Mouse (Mus musculus): ENCODE data around the gene Rae1. TPM values are rescaled to one million over a fixed set of nuclear protein-coding genes. Genes with fewer than 3 reads are reported as not detected.
A peak's percentile ranks its signal among the peaks of the same experiment; 100 is the strongest.

Rae1 gene
- polyA plus RNA-seq, 1 experiment from 2014 or later: 118 TPM

DNA sequence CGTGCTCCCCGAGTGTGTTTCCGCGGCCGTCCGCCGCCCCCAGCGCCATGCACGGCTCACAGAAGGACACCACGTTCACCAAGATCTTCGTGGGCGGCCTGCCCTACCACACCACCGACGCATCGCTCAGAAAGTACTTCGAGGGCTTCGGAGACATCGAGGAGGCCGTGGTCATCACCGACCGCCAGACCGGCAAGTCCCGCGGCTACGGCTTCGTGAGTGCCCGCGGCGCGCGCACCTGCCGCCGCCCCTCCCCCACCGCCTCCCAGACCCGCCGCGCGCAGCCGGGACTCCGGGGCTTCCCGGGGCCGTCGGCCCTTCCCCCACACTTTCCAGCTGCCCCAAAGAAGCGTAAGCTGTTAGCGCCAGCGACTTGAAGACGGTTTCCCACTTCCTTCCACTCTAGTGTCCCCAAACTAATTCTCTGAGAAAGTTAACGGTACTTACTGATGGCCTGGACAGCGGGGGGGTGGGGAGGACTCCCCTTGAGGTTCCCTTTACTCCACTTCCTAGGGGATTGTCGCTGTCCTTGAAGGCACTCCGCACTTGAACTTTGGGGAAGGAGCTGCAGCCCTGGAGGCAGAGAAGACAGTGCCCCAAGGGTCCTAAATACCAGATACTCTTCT is 22.3 kb downstream of the Rae1 start:
- WGBS: 0% methylated on average over 47 of the region's 51 CpGs
- peak overlapping the region; percentile 66 for H3K27ac ChIP-seq (ENCODE audit: low read depth, low read length)
- H3K4me3 ChIP-seq (ENCODE audit: low read depth, low read length): peak overlapping the region; percentile 73
- peaks cover 28% of the 10 kb centered on the region for H3K4me1 ChIP-seq (ENCODE audit: control insufficient read depth, insufficient read depth, low read length)
- ATAC-seq (ENCODE audit: low read depth): peak; percentile 49
- H3K27me3 ChIP-seq (ENCODE audit: control insufficient read depth, insufficient read depth, low read length): no peaks in the 10 kb centered on the region
- H3K9me3 ChIP-seq (ENCODE audit: control insufficient read depth, low read length): no peaks in the 10 kb centered on the region
- H3K9ac ChIP-seq (replicated peaks; ENCODE audit: low read depth, low read length): peak overlapping the region; percentile 76
- H3K36me3 ChIP-seq (ENCODE audit: control insufficient read depth, insufficient read depth, low read length): 0 out of 2 replicates have a peak, but pooled peaks cover 4% of the 10 kb centered on the region
- peak overlapping the region; percentile 91 for H3K4me2 ChIP-seq (ENCODE audit: low read depth, low read length)

DNA sequence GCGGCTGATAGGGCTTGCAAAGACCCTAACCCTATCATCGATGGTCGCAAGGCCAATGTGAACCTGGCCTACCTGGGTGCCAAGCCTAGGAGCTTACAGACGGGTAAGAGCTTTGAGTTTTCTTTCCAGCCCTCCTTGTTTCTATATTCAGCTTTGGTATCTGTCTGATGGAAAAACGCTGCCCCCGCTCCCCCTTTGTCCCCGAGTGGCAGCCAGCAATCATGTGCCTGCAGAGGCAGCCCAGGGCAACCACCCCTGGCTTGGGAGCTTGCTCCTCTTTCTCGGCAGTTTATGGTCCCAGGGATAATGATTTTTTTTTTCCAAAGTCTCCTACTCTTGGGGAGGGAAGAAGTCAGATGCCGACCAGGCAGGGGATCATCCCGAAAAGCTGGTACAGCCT is 22.9 kb downstream of the Rae1 start:
- Histone ChIP-seq H3K9me3 (ENCODE audit: control insufficient read depth, low read length) (no peaks in the 10 kb centered on the region), H3K27ac (ENCODE audit: low read depth, low read length) (no peak overlapping the region), H3K4me3 (ENCODE audit: low read depth, low read length) (peak overlapping the region; percentile 73), H3K27me3 (ENCODE audit: control insufficient read depth, insufficient read depth, low read length) (no peaks in the 10 kb centered on the region), H3K4me2 (ENCODE audit: low read depth, low read length) (peak overlapping the region; percentile 91), H3K4me1 (ENCODE audit: control insufficient read depth, insufficient read depth, low read length) (peaks cover 28% of the 10 kb centered on the region), H3K36me3 (ENCODE audit: control insufficient read depth, insufficient read depth, low read length) (0 out of 2 replicates have a peak, but pooled peaks cover 4% of the 10 kb centered on the region), H3K9ac (replicated peaks; ENCODE audit: low read depth, low read length) (peak overlapping the region; percentile 76)
- ATAC-seq (ENCODE audit: low read depth): no peak
- 18% methylated on average over 10 of the region's 10 CpGs for WGBS

DNA sequence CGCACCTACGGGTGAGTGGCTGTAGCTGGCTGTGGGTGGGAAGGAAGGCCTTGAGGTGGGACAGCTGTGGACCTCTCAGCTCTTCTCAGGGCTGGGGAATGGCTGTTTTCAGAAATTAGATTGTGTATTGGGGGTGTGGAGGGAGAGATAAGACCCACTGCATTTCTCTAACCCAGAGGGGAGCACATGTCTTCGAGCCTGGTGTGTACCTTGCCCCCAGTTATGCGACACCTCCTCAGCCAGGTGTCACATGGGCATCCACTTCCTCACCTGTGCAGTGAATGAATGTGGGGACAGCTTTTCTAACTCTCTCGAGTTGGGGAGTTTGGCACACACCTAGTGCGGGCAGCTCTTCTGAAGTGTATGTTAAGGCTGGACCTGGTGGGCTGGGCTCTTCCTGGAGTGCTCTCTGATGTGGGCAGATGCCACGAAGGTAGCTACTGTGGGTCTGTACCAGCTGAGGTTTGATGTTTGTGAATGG is 23.5 kb downstream of the Rae1 start:
- no peaks in the 10 kb centered on the region for H3K9me3 ChIP-seq (ENCODE audit: control insufficient read depth, low read length)
- H3K27ac ChIP-seq (ENCODE audit: low read depth, low read length): no peak overlapping the region
- H3K9ac ChIP-seq (replicated peaks; ENCODE audit: low read depth, low read length): no peak overlapping the region
- peaks cover 31% of the 10 kb centered on the region for H3K4me1 ChIP-seq (ENCODE audit: control insufficient read depth, insufficient read depth, low read length)
- 90% methylated on average over 7 of the region's 7 CpGs for WGBS
- H3K4me2 ChIP-seq (ENCODE audit: low read depth, low read length): peak overlapping the region; percentile 91
- H3K27me3 ChIP-seq (ENCODE audit: control insufficient read depth, insufficient read depth, low read length): no peaks in the 10 kb centered on the region
- H3K4me3 ChIP-seq (ENCODE audit: low read depth, low read length): no peak overlapping the region
- no peak for ATAC-seq (ENCODE audit: low read depth)
- H3K36me3 ChIP-seq (ENCODE audit: control insufficient read depth, insufficient read depth, low read length): 0 out of 2 replicates have a peak, but pooled peaks cover 4% of the 10 kb centered on the region

DNA sequence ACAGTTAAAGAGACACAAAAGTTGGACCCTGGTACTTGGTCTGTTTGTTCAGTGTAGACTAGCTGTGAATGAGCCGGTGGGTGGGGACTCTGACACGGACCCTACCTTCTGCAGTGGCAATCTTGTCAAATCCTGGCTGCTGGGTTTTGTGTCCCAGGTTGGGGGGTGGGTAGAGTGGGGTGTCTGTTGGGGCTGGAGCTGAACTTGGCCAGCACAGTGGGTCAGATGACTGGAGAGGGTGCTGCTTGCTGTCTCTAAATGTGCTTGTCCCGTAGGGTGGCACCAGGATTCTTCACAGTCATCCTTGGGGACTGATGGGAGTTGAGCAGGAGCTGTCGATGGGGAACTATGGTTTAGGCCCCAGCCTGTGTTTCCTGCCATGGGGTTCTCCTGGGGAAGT is 24.0 kb downstream of the Rae1 start:
- Histone ChIP-seq H3K27me3 (ENCODE audit: control insufficient read depth, insufficient read depth, low read length) (no peaks in the 10 kb centered on the region), H3K4me1 (ENCODE audit: control insufficient read depth, insufficient read depth, low read length) (peaks cover 32% of the 10 kb centered on the region), H3K4me3 (ENCODE audit: low read depth, low read length) (no peak overlapping the region), H3K9ac (replicated peaks; ENCODE audit: low read depth, low read length) (no peak overlapping the region), H3K36me3 (ENCODE audit: control insufficient read depth, insufficient read depth, low read length) (0 out of 2 replicates have a peak, but pooled peaks cover 4% of the 10 kb centered on the region), H3K27ac (ENCODE audit: low read depth, low read length) (no peak overlapping the region), H3K9me3 (ENCODE audit: control insufficient read depth, low read length) (no peaks in the 10 kb centered on the region), H3K4me2 (ENCODE audit: low read depth, low read length) (0 out of 2 replicates have a peak overlapping the region, but pooled peaks have one; percentile 91)
- 83% methylated on average over 4 of the region's 4 CpGs for WGBS
- no peak for ATAC-seq (ENCODE audit: low read depth)

DNA sequence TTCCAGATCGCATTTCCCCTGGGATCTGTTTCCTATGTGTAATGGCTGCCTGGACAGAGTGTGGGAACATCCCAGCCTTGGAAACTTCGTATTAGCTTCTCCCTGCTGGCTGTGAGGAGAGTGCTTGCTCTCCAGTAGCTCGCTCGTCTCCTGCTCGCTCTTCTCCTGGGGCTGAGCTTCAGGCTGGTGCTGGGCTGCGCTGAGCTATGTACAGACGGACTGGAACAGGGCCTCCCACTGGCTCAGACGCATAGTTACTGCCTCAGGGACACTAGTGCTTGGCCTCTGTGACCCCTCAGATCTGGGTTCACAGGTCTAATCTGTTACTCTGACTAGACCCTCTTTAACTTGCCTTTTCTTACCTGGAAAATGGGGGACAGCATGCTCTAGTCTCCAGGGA is 24.5 kb downstream of the Rae1 start:
- no peak overlapping the region for H3K9ac ChIP-seq (replicated peaks; ENCODE audit: low read depth, low read length)
- no peak overlapping the region for H3K4me3 ChIP-seq (ENCODE audit: low read depth, low read length)
- H3K4me1 ChIP-seq (ENCODE audit: control insufficient read depth, insufficient read depth, low read length): peaks cover 31% of the 10 kb centered on the region
- peaks cover 7% of the 10 kb centered on the region; the same call in 1 of the 2 replicates for H3K36me3 ChIP-seq (ENCODE audit: control insufficient read depth, insufficient read depth, low read length)
- no peaks in the 10 kb centered on the region for H3K9me3 ChIP-seq (ENCODE audit: control insufficient read depth, low read length)
- H3K27me3 ChIP-seq (ENCODE audit: control insufficient read depth, insufficient read depth, low read length): no peaks in the 10 kb centered on the region
- no peak for ATAC-seq (ENCODE audit: low read depth)
- H3K27ac ChIP-seq (ENCODE audit: low read depth, low read length): no peak overlapping the region
- no peak overlapping the region for H3K4me2 ChIP-seq (ENCODE audit: low read depth, low read length)
- 78% methylated on average over 8 of the region's 8 CpGs for WGBS

DNA sequence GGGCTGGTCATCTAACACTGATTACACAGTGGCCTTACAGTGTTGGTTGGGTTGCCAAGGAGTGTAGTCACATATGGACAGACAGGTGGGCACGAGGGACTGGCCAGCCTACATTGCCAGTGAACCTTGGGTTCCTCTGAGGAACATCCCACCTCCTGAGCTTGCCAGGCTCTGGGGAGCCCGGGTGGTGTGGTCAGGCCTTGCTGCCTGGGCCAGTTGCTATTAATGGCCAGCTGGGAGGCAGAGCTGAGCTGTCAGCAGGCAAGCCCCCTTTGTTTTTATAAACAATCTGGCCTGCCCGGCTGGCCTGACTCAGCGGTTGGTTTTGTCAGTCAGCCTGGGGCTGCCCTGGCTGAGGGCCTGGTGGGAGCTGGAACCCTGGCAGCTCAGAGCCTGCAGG is 25.0 kb downstream of the Rae1 start:
- Histone ChIP-seq H3K9ac (replicated peaks; ENCODE audit: low read depth, low read length) (no peak overlapping the region), H3K36me3 (ENCODE audit: control insufficient read depth, insufficient read depth, low read length) (peaks cover 7% of the 10 kb centered on the region; the same call in 1 of the 2 replicates), H3K27ac (ENCODE audit: low read depth, low read length) (no peak overlapping the region), H3K4me3 (ENCODE audit: low read depth, low read length) (no peak overlapping the region), H3K27me3 (ENCODE audit: control insufficient read depth, insufficient read depth, low read length) (no peaks in the 10 kb centered on the region), H3K4me2 (ENCODE audit: low read depth, low read length) (no peak overlapping the region), H3K9me3 (ENCODE audit: control insufficient read depth, low read length) (no peaks in the 10 kb centered on the region), H3K4me1 (ENCODE audit: control insufficient read depth, insufficient read depth, low read length) (peaks cover 28% of the 10 kb centered on the region)
- WGBS: 19% methylated on average over 4 of the region's 4 CpGs
- no peak for ATAC-seq (ENCODE audit: low read depth)

DNA sequence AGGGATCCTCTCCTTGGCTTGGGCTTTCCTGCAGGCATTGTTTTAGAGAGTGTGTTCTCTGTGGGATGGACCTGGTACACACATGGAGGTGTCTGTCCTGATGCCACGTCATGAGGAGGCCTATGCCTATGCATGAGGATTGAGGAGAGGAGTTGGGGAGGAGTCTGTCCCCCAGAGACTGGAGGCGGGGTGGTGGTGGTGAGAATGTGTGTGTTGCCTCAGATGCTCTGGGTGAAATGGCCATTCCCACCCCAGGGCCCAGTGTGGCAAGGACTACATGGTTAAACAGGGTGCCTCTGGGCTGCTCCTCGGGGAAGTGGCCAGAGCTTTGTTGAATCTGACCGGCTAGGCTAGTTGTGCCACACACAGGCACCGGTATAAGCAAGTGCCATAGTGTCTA is 26.4 kb downstream of the Rae1 start:
- no peak for ATAC-seq (ENCODE audit: low read depth)
- no peak overlapping the region for H3K9ac ChIP-seq (replicated peaks; ENCODE audit: low read depth, low read length)
- H3K36me3 ChIP-seq (ENCODE audit: control insufficient read depth, insufficient read depth, low read length): peaks cover 7% of the 10 kb centered on the region
- no peaks in the 10 kb centered on the region for H3K9me3 ChIP-seq (ENCODE audit: control insufficient read depth, low read length)
- no peak overlapping the region for H3K27ac ChIP-seq (ENCODE audit: low read depth, low read length)
- 81% methylated on average over 5 of the region's 5 CpGs for whole genome bisulfite sequencing
- no peak overlapping the region for H3K4me2 ChIP-seq (ENCODE audit: low read depth, low read length)
- H3K4me1 ChIP-seq (ENCODE audit: control insufficient read depth, insufficient read depth, low read length): peaks cover 28% of the 10 kb centered on the region
- H3K4me3 ChIP-seq (ENCODE audit: low read depth, low read length): no peak overlapping the region
- no peaks in the 10 kb centered on the region for H3K27me3 ChIP-seq (ENCODE audit: control insufficient read depth, insufficient read depth, low read length)

DNA sequence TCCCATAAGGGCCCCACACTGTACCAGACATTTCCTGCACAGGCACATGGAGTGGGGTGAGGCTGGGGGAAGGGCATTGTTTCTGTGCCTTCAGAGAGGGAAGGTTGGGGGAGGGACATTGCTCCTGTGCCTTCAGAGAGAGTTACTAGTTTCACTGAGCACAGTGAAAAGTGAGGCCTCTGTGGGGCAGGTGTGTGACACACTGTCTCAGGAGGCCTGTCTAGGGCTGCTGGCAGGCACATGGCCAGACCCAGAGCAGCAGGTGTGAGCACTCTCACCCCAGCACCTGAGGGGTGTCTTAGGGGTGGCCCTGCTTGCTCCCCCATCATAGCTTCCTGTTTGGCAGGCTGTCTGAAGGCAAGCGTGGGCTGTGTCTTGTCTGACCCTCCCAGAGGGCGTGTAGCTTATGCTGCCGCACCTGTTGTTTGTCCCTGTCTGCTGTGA is 26.8 kb downstream of the Rae1 start:
- WGBS: 90% methylated on average over 3 of the region's 3 CpGs
- no peak overlapping the region for H3K27ac ChIP-seq (ENCODE audit: low read depth, low read length)
- H3K4me2 ChIP-seq (ENCODE audit: low read depth, low read length): no peak overlapping the region
- ATAC-seq (ENCODE audit: low read depth): no peak
- peaks cover 28% of the 10 kb centered on the region for H3K4me1 ChIP-seq (ENCODE audit: control insufficient read depth, insufficient read depth, low read length)
- H3K27me3 ChIP-seq (ENCODE audit: control insufficient read depth, insufficient read depth, low read length): no peaks in the 10 kb centered on the region
- H3K4me3 ChIP-seq (ENCODE audit: low read depth, low read length): no peak overlapping the region
- H3K9me3 ChIP-seq (ENCODE audit: control insufficient read depth, low read length): no peaks in the 10 kb centered on the region
- peaks cover 7% of the 10 kb centered on the region for H3K36me3 ChIP-seq (ENCODE audit: control insufficient read depth, insufficient read depth, low read length)
- no peak overlapping the region for H3K9ac ChIP-seq (replicated peaks; ENCODE audit: low read depth, low read length)

DNA sequence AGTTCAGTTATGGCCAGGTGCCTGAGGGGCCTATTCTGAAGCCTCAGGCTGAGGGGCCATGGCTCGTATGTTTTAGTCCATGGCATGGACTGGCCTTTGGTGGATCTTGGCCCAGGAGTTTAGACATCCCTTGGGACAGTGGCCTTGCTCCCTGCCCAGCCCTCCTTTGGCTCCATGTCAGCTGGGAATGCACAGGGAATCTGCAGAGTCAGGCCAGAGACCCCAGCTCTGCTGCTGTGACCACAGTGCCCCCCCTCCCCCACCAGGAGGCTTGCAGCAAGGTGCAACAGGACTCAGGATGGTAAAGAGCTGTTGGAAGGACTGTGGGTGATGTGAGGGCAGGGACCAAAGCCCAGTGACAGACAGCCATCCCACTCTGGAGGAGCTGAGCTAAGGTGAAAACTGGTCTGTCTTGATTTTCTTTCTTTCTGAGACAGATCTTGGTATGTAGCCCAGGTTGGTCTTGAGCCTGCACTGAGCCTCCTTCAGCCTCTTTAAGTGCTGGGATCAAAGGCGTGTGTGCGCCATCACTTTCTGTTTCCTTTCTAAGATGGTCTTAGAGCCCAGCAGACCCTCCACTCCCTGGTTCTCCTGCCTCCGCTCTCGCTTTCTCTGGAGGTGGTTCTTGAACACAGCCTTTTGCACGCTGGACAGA is 27.4 kb downstream of the Rae1 start:
- 90% methylated on average over 6 of the region's 6 CpGs for WGBS
- peaks cover 27% of the 10 kb centered on the region for H3K4me1 ChIP-seq (ENCODE audit: control insufficient read depth, insufficient read depth, low read length)
- no peaks in the 10 kb centered on the region for H3K9me3 ChIP-seq (ENCODE audit: control insufficient read depth, low read length)

More for the DNA sequence above, 27.4 kb downstream of the Rae1 start:
- ATAC-seq (ENCODE audit: low read depth): no peak
- Histone ChIP-seq H3K27me3 (ENCODE audit: control insufficient read depth, insufficient read depth, low read length) (no peaks in the 10 kb centered on the region), H3K4me3 (ENCODE audit: low read depth, low read length) (no peak overlapping the region), H3K27ac (ENCODE audit: low read depth, low read length) (no peak overlapping the region), H3K36me3 (ENCODE audit: control insufficient read depth, insufficient read depth, low read length) (peaks cover 10% of the 10 kb centered on the region), H3K9ac (replicated peaks; ENCODE audit: low read depth, low read length) (no peak overlapping the region), H3K4me2 (ENCODE audit: low read depth, low read length) (no peak overlapping the region)

Measured in neural tube, embryonic 14.5 days (tissue).